Mouse (Mus musculus) cortical plate, adult 2 months (tissue): Measurements from ENCODE around the gene Tuba1a.

Source experiments
- CTCF ChIP-seq: fragments of 200-500 bp; IDR thresholded peaks from 2 replicates; pipeline ENCODE4 v1.5.1; 2011; ENCODE audit warnings: mild to moderate bottlenecking, control low read depth, low read length; ENCODE audit not compliant: insufficient read depth; ENCODE audit errors: extremely low read depth
- POLR2A ChIP-seq: fragments of 200-500 bp; IDR thresholded peaks from 2 replicates; pipeline ENCODE4 v1.6.1; 2011; ENCODE audit warnings: mild to moderate bottlenecking, low read length, control low read depth; ENCODE audit not compliant: insufficient read depth; ENCODE audit errors: extremely low read depth

DNA sequence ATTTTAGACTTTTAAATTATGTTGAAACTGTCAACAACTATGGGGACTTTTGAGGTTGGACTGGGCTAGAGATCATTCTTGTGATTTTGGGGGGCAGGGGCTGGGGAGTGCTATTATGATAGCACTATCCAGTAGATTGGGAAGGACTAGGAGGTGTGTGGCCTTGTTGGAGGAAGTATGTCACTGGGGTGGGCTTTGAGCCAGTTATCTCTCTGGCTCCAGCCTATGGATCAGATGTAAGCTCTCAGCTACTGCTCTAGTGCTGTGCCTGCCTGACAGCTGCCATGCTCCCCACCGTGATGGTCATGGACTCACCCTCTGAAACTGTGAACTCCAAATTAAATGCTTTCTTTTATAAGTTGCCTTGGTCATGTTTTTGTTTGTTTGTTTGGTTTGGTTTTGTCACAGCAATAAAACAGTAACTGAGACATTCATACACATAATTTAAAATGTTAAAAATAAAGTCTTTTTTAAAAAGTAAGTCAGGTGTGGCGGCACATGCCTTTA is 30.4 kb downstream of the Tuba1a start:
- TF ChIP-seq CTCF (no peak), POLR2A (no peak)
